Mouse (Mus musculus): ENCODE data around the gene Carmil2.

DNA sequence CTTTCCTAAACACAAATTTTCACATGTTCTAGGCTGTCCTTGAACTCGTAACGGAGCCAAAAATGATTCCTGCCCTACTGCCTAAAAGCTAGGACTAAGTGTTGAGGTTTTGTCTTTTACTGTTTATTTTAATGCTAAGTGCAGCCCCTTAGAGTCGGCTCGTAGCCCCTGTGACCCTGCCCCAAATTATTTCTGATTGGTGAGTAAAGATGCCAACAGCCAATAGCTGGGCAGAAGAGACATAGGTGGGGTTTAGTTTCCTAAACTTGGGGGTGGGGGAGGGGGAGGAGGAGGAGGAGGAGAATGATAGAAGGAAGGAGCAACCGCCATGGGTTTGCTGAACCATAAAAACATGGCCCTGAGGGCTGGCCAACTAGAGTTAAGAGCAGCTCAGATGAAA, 39.7 kb downstream of the Carmil2 start:
- TF ChIP-seq TAL1 (conservative IDR thresholded peaks at IDR 0.05; ENCODE audit: low read depth, low read length): no peak
- TF ChIP-seq CTCF (IDR thresholded peaks at IDR 0.05; ENCODE audit: low read depth, low read length): no peak
- TF ChIP-seq GATA1 (IDR thresholded peaks at IDR 0.05; ENCODE audit: borderline replicate concordance, low read length): no peak
- no peak for TF ChIP-seq POLR2AphosphoS5 (IDR thresholded peaks at IDR 0.05; ENCODE audit: insufficient replicate concordance, low read depth, low read length)

Data from G1E (cell line).